8 mouse cellular contexts compared by ENCODE assay signal in genomic region chr12:83424086-83424719, GRCm38 (mm10).
DNase-seq lines count a peak whose midpoint lies in the region; ATAC-seq and TF ChIP-seq lines count a peak whose summit lies in the region.
"Had no signal": no experiment of that assay in that cellular context is flagged by ENCODE, and none has a peak within 500 bp of the region (broad histone marks: within the 10 kb centered on the region; RNA-seq: fewer than 3 reads in every experiment).

No protein-coding gene starts in this region.

- no peaks in the 10 kb centered on the region for H3K79me2 ChIP-seq in myocyte (ENCODE audit: control insufficient read depth, insufficient read depth)

- TF ChIP-seq POLR2A in brain, embryonic 14.5 days (IDR thresholded peaks at IDR 0.05; ENCODE audit: borderline replicate concordance, extremely low read depth, insufficient read depth, insufficient read length, poor library complexity, severe bottlenecking) = no peak
- TF ChIP-seq POLR2A in myocyte (IDR thresholded peaks at IDR 0.05; ENCODE audit: insufficient read length, low read depth) = no peak

- DNase-seq in ovary, postnatal 36 days (ENCODE audit: low spot score) = peak; percentile 28
- DNase-seq in ovary, adult 18-20 months (ENCODE audit: low spot score) = no peak
- DNase-seq in brain, embryonic 14.5 days (ENCODE audit: low read depth) = peak; percentile 11
- peak; percentile 37 to 38 for DNase-seq in heart, postnatal 10 days
- DNase-seq in lung, postnatal 14 days = no peak

- no peak overlapping the region for H3K4me3 ChIP-seq in myocyte
- H3K4me3 ChIP-seq: forebrain, embryonic 12.5 days had no signal

- H3K36me3 ChIP-seq in myocyte (ENCODE audit: control insufficient read depth, insufficient read depth) = no peaks in the 10 kb centered on the region
- H3K36me3 ChIP-seq: forebrain, embryonic 12.5 days had no signal

- H3K27me3 ChIP-seq in myocyte (ENCODE audit: control insufficient read depth, insufficient read depth, insufficient read length) = peaks cover 14% of the 10 kb centered on the region
- H3K27me3 ChIP-seq: forebrain, embryonic 12.5 days had no signal

- no peak for ATAC-seq in activated CD4-positive, CD25-positive, alpha-beta regulatory T cell, adult 4 months

- intact Hi-C loops in heart, postnatal 10 days (cut with DNase I) = loop anchor here (5.0 kb wide), 1 partner anchor 312 kb away; no protein-coding TSS in a partner anchor

- no peak overlapping the region for H3ac ChIP-seq in myocyte (ENCODE audit: control insufficient read depth, insufficient read length)

- TF ChIP-seq CTCF in brain, embryonic 14.5 days (IDR thresholded peaks at IDR 0.05; ENCODE audit: borderline replicate concordance, extremely low read depth, insufficient read depth, insufficient read length) = no peak

- peak overlapping the region; percentile 7 for H3K4me2 ChIP-seq in myocyte (ENCODE audit: low read depth)
- H3K4me2 ChIP-seq: forebrain, embryonic 12.5 days had no signal

TF ChIP-seq in myocyte, 11 proteins besides CTCF, POLR2A, EP300 and RAD21:
- TF ChIP-seq POLR2AphosphoS2 (IDR thresholded peaks at IDR 0.05; ENCODE audit: insufficient read length, low read depth) (no peak), SRF (IDR thresholded peaks at IDR 0.05; ENCODE audit: control insufficient read depth, insufficient read length, low read depth) (no peak), CEBPB (IDR thresholded peaks at IDR 0.05; ENCODE audit: insufficient read depth, poor library complexity, severe bottlenecking) (no peak), E2F4 (IDR thresholded peaks at IDR 0.05; ENCODE audit: insufficient read depth) (no peak), TCF3 (IDR thresholded peaks at IDR 0.05; ENCODE audit: insufficient read length, low read depth) (no peak), MYOG (IDR thresholded peaks at IDR 0.05; ENCODE audit: control insufficient read depth in 1 of 3, insufficient read depth in 1 of 3, insufficient read length in 2 of 3, low read depth in 2 of 3) (no peak), TCF12 (IDR thresholded peaks at IDR 0.05; ENCODE audit: insufficient read depth, poor library complexity, severe bottlenecking) (no peak), MAX (IDR thresholded peaks at IDR 0.05; ENCODE audit: low read depth) (no peak), MYOD1 (IDR thresholded peaks at IDR 0.05; ENCODE audit: control insufficient read depth in 1 of 3, insufficient read length in 2 of 3, low read depth in 2 of 3) (no peak), REST (IDR thresholded peaks at IDR 0.05; ENCODE audit: insufficient read depth, insufficient read length) (no peak), USF1 (IDR thresholded peaks at IDR 0.05; ENCODE audit: low read depth) (no peak)
TF ChIP-seq in myocyte: peak in this region for 0.

Comparison
In these comparisons a context has a peak if more than half of its experiments do, and no peak if none do; other contexts are left out.
1. DNase-seq: peak in ovary, postnatal 36 days (single experiment), brain, embryonic 14.5 days (single experiment) and heart, postnatal 10 days (2 of 2); none in ovary, adult 18-20 months (single experiment) and lung, postnatal 14 days (single experiment).